Mouse (Mus musculus): ENCODE measurements at regions not wholly inside any gene's neighbourhood (a gene's known extent, or its start where the extent isn't known, plus 50 kb on each side); places are given as distances from the start of the nearest gene placed in this dataset.

- TF ChIP-seq CTCF (IDR thresholded peaks at IDR 0.05; ENCODE audit: low read depth) (no peak), EP300 (IDR thresholded peaks at IDR 0.05; ENCODE audit: low read depth) (no peak)
These were observed 155.9 kb downstream of the Zfp36l2 start for GRCm38 (mm10) chr17:84031833-84032232.

Measured in liver, embryonic 14.5 days (tissue).